Mouse (Mus musculus): ENCODE results near the gene Arhgap28. TPM values are rescaled to one million over a fixed set of nuclear protein-coding genes. Genes with fewer than 3 reads are reported as not detected.

Gene Arhgap28
- polyA plus RNA-seq, 1 experiment from 2014 or later, result 29.9 TPM

DNA sequence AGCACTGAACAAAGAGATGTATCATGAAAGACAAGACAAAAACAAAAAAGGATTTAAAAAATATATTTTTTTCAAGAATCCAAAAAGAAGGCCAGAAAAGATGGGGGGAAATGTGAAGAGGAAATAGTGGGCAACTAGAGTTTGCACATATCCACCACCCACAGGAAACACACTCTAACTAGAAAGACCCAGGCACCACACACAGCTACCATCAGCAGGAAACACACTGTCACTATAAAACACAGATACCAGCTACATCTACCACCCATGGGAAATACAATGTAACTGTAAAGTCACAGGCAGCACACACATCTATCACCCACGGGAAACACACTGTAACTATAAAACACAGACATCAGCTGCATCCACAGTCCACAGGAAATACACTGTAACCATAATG lies 46.3 kb downstream of the Arhgap28 start:
- peaks cover 51% of the 10 kb centered on the region for H3K4me1 ChIP-seq (replicated peaks; ENCODE audit: control insufficient read depth, insufficient read depth, low read length)
- H3K36me3 ChIP-seq (ENCODE audit: control insufficient read depth, insufficient read depth, low read length), result no peaks in the 10 kb centered on the region
- H3K9ac ChIP-seq (ENCODE audit: low read length), result no peak overlapping the region
- DNase-seq (ENCODE audit: low spot score) (no peak), ATAC-seq (replicated peaks; ENCODE audit: low FRiP score, low TSS enrichment, low read depth) (no peak)
- H3K27ac ChIP-seq (ENCODE audit: low read depth), result no peak overlapping the region
- H3K4me3 ChIP-seq (ENCODE audit: low read depth, low read length), result no peak overlapping the region
- H3K4me2 ChIP-seq (ENCODE audit: low read length), result no peak overlapping the region
- no peaks in the 10 kb centered on the region for H3K27me3 ChIP-seq (replicated peaks; ENCODE audit: control insufficient read depth, insufficient read depth, low read length)
- H3K9me3 ChIP-seq (ENCODE audit: control insufficient read depth, low read length), result no peaks in the 10 kb centered on the region
- WGBS, result 57% methylated on average over 1 of the region's 1 CpGs

DNA sequence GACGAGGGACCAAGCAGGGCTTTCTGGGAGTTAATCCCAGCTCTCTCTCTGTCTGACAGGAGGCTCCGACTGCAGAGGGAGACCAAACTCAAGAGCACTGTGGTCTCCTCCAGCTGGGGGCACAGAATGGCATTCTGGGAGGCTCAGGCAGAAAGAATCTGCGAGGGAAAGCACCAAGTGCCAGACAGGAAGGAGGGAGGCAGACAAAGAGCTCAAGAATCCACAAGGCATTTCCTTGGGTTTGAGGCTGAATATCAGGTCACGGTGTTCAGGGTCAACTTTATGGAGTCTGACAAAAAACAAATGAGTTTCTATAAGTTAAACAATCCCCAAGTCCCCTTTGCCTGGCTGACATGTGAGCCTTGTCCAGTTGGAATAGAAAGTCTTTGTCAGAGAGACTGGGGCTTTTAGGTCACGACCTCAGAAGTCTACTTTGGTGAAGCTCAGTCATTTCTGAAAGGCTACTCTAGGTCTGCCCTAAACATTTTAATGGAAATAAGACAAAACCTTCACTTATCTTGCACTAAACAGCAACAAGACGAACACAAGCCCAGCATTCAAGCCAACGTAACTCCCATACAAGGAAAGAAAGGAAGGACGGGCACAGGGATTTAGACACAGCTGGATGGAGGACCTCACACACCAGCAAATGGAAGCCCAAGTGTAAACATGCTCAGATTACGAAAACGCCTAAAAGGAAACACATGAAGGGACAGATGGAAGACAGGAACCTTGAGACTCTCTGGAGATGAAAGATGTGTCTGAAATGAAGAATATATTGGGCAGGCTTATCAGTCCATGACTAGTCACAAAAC lies 47.8 kb downstream of the Arhgap28 start:
- Histone ChIP-seq H3K4me2 (ENCODE audit: low read length) (no peak overlapping the region), H3K9me3 (ENCODE audit: control insufficient read depth, low read length) (no peaks in the 10 kb centered on the region), H3K36me3 (ENCODE audit: control insufficient read depth, insufficient read depth, low read length) (no peaks in the 10 kb centered on the region), H3K27me3 (replicated peaks; ENCODE audit: control insufficient read depth, insufficient read depth, low read length) (no peaks in the 10 kb centered on the region), H3K27ac (ENCODE audit: low read depth) (0 out of 2 replicates have a peak overlapping the region, but pooled peaks have one; percentile 33), H3K4me1 (replicated peaks; ENCODE audit: control insufficient read depth, insufficient read depth, low read length) (peaks cover 60% of the 10 kb centered on the region), H3K4me3 (ENCODE audit: low read depth, low read length) (no peak overlapping the region), H3K9ac (ENCODE audit: low read length) (no peak overlapping the region)
- WGBS, result 31% methylated on average over 10 of the region's 10 CpGs
- no peak for DNase-seq (ENCODE audit: low spot score)
- ATAC-seq (replicated peaks; ENCODE audit: low FRiP score, low TSS enrichment, low read depth), result no peak

DNA sequence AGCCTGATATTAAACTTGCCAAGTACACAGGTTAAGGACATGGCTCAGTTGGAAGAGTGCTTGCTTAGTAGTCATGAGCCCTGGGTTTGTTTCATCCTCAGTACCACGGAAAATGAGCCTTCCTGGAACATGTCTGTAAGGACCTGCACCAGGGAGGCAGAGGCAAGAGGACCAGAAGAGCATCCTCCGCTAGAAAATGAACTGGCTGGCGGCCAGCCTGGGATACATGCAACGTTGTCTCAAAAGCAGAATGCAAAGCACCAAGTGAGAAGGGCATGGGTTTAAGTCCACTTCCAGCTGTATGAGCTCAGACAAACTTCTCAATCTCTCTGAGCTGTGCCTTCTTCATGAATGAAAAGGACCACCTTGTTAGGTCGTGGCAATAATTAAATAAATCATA lies 49.0 kb downstream of the Arhgap28 start:
- no peak for ATAC-seq (replicated peaks; ENCODE audit: low FRiP score, low TSS enrichment, low read depth)
- Histone ChIP-seq H3K9me3 (ENCODE audit: control insufficient read depth, low read length) (no peaks in the 10 kb centered on the region), H3K27ac (ENCODE audit: low read depth) (no peak overlapping the region), H3K4me2 (ENCODE audit: low read length) (no peak overlapping the region), H3K27me3 (replicated peaks; ENCODE audit: control insufficient read depth, insufficient read depth, low read length) (no peaks in the 10 kb centered on the region), H3K9ac (ENCODE audit: low read length) (no peak overlapping the region), H3K36me3 (ENCODE audit: control insufficient read depth, insufficient read depth, low read length) (no peaks in the 10 kb centered on the region), H3K4me3 (ENCODE audit: low read depth, low read length) (no peak overlapping the region), H3K4me1 (replicated peaks; ENCODE audit: control insufficient read depth, insufficient read depth, low read length) (peaks cover 69% of the 10 kb centered on the region)
- DNase-seq (ENCODE audit: low spot score), result no peak
- 62% methylated on average over 5 of the region's 5 CpGs for WGBS

DNA sequence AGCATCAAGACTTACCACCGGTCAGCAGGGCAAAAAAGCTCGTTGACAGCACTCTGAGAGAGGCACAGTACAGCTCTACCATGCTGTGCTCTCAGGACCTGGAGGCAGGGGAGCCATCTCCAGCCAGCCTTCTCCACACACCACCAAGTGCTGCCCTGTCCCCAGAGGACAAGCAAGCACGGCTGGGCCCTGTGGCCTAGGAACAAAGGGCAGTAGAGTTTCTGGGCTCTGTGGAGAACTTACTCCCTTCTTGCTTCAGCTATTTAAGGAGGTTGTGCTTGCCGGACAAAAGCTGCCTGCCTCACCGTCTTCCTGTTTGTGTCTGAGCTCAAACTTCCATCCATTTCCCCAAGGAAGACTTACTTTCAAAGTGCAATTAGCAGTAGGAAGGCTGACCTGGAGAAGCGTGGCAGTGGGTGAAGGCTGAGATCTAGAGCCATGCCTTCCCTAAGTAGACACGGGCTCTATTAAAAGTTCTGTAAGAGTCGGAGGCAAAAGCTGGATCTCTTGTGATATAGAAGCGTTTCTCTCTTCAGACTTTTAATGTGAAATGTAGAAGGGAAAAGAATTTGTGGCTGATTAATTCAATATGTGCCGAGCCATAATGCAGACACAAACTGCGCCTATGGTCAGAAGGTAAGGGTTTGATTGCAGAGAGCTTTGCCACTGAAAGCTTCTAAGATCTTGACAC lies 53.3 kb downstream of the Arhgap28 start:
- Histone ChIP-seq H3K4me3 (ENCODE audit: low read depth, low read length) (peak overlapping the region; percentile 29), H3K9me3 (ENCODE audit: control insufficient read depth, low read length) (no peaks in the 10 kb centered on the region), H3K27ac (ENCODE audit: low read depth) (peak overlapping the region; percentile 88), H3K9ac (ENCODE audit: low read length) (peak overlapping the region; percentile 48), H3K27me3 (replicated peaks; ENCODE audit: control insufficient read depth, insufficient read depth, low read length) (no peaks in the 10 kb centered on the region), H3K4me2 (ENCODE audit: low read length) (peak overlapping the region; percentile 52), H3K4me1 (replicated peaks; ENCODE audit: control insufficient read depth, insufficient read depth, low read length) (peaks cover 71% of the 10 kb centered on the region), H3K36me3 (ENCODE audit: control insufficient read depth, insufficient read depth, low read length) (no peaks in the 10 kb centered on the region)
- ATAC-seq (replicated peaks; ENCODE audit: low FRiP score, low TSS enrichment, low read depth) (no peak), DNase-seq (ENCODE audit: low spot score) (no peak)
- 25% methylated on average over 11 of the region's 11 CpGs for WGBS

DNA sequence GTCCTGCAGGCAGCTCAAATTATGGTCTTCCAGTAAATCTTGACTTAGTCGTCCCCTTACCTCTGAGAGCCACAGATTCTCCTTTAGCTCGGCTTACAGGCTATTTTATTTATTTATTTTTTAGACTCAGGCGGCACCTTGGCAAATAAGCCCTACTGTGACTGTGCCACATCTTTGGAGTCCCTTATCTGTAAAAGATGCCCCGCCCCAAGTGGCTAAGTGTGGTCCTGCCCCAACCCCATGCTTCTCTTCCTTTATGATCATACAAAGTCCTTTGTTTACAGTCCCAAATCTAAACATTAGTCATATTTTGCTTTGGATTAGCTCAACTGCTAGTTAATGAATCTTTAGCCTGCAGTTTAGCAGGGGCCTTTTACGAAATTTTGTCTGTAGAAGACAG lies 55.3 kb downstream of the Arhgap28 start:
- Histone ChIP-seq H3K27ac (ENCODE audit: low read depth) (no peak overlapping the region), H3K4me3 (ENCODE audit: low read depth, low read length) (no peak overlapping the region), H3K27me3 (replicated peaks; ENCODE audit: control insufficient read depth, insufficient read depth, low read length) (no peaks in the 10 kb centered on the region), H3K9me3 (ENCODE audit: control insufficient read depth, low read length) (no peaks in the 10 kb centered on the region), H3K36me3 (ENCODE audit: control insufficient read depth, insufficient read depth, low read length) (no peaks in the 10 kb centered on the region), H3K4me1 (replicated peaks; ENCODE audit: control insufficient read depth, insufficient read depth, low read length) (peaks cover 56% of the 10 kb centered on the region), H3K9ac (ENCODE audit: low read length) (no peak overlapping the region), H3K4me2 (ENCODE audit: low read length) (peak overlapping the region; percentile 52; the same call in 1 of the 2 replicates)
- ATAC-seq (replicated peaks; ENCODE audit: low FRiP score, low TSS enrichment, low read depth) (no peak), DNase-seq (ENCODE audit: low spot score) (no peak)
- 36% methylated on average over 5 of the region's 5 CpGs for WGBS

DNA sequence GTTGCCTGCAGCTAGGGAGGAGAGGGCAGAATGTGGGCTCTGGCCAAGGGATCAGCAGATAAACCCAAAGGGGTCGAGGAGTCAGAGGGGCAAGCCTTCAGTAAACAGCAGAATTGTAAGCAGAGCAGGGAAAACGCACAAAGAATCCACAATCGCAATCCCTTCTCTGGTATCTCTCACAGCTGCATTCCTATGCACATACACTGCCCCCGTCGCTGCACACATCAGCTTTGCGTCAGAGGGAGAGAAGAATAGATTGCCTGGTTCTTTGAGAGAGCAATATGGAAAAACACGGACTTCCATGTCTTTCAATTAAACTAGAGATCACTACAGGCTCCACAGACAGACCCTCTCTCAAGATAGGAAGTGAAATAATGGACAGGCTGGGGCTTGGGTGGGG lies 58.5 kb downstream of the Arhgap28 start:
- Histone ChIP-seq H3K9ac (ENCODE audit: low read length) (no peak overlapping the region), H3K4me3 (ENCODE audit: low read depth, low read length) (no peak overlapping the region), H3K4me1 (replicated peaks; ENCODE audit: control insufficient read depth, insufficient read depth, low read length) (peaks cover 33% of the 10 kb centered on the region), H3K27ac (ENCODE audit: low read depth) (no peak overlapping the region), H3K36me3 (ENCODE audit: control insufficient read depth, insufficient read depth, low read length) (0 out of 2 replicates have a peak, but pooled peaks cover 4% of the 10 kb centered on the region), H3K4me2 (ENCODE audit: low read length) (no peak overlapping the region), H3K27me3 (replicated peaks; ENCODE audit: control insufficient read depth, insufficient read depth, low read length) (no peaks in the 10 kb centered on the region), H3K9me3 (ENCODE audit: control insufficient read depth, low read length) (no peaks in the 10 kb centered on the region)
- no peak for ATAC-seq (replicated peaks; ENCODE audit: low FRiP score, low TSS enrichment, low read depth)
- DNase-seq (ENCODE audit: low spot score), result no peak
- WGBS, result 15% methylated on average over 7 of the region's 7 CpGs

DNA sequence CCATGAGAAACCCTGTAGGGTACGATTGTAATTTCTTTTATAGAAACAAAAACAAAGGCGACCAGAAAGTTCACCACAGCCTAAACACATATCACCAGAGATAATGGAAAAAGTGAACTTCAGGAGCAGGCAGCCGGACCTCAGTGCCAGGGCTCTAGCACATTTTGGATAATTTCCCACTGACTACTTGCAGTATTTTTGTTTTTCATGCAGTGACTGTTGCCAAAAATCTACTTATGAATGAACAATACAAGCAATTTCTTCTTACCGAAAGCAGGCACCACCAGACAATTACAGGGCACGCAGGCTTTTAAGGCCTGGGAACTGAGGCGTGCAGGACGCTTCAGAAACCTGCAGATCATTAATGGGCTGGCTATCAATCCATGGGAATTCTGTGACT lies 59.7 kb downstream of the Arhgap28 start:
- no peaks in the 10 kb centered on the region for H3K27me3 ChIP-seq (replicated peaks; ENCODE audit: control insufficient read depth, insufficient read depth, low read length)
- peaks cover 21% of the 10 kb centered on the region for H3K4me1 ChIP-seq (replicated peaks; ENCODE audit: control insufficient read depth, insufficient read depth, low read length)
- H3K4me2 ChIP-seq (ENCODE audit: low read length), result no peak overlapping the region
- ATAC-seq (replicated peaks; ENCODE audit: low FRiP score, low TSS enrichment, low read depth) (no peak), DNase-seq (ENCODE audit: low spot score) (no peak)
- 85% methylated on average over 7 of the region's 7 CpGs for WGBS
- no peak overlapping the region for H3K27ac ChIP-seq (ENCODE audit: low read depth)
- H3K9me3 ChIP-seq (ENCODE audit: control insufficient read depth, low read length), result no peaks in the 10 kb centered on the region
- H3K4me3 ChIP-seq (ENCODE audit: low read depth, low read length), result no peak overlapping the region
- H3K9ac ChIP-seq (ENCODE audit: low read length), result no peak overlapping the region
- H3K36me3 ChIP-seq (ENCODE audit: control insufficient read depth, insufficient read depth, low read length), result 0 out of 2 replicates have a peak, but pooled peaks cover 4% of the 10 kb centered on the region

DNA sequence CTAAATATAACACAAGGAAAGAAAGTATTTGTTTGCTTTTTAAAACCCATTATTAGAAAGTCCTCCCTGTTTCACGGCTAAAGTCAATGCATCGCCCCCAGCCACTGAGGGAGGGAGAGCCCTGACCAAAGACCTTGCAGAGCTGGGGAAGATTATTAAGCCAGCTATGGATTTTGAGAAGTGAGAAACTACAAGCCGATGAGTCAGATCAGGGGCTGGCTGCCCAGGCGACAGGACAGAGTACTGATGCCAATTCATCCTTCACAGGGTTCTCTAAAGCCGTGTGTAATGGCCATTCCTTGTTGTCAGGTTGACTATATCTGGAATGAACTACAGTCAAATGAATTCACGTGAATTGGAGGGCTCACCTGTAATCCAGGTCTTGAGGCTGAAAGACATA lies 62.9 kb downstream of the Arhgap28 start:
- Histone ChIP-seq H3K4me2 (ENCODE audit: low read length) (no peak overlapping the region), H3K4me1 (replicated peaks; ENCODE audit: control insufficient read depth, insufficient read depth, low read length) (peaks cover 6% of the 10 kb centered on the region; the same call in 1 of the 2 replicates), H3K27ac (ENCODE audit: low read depth) (no peak overlapping the region), H3K4me3 (ENCODE audit: low read depth, low read length) (no peak overlapping the region), H3K36me3 (ENCODE audit: control insufficient read depth, insufficient read depth, low read length) (0 out of 2 replicates have a peak, but pooled peaks cover 4% of the 10 kb centered on the region), H3K9ac (ENCODE audit: low read length) (no peak overlapping the region), H3K27me3 (replicated peaks; ENCODE audit: control insufficient read depth, insufficient read depth, low read length) (no peaks in the 10 kb centered on the region), H3K9me3 (ENCODE audit: control insufficient read depth, low read length) (no peaks in the 10 kb centered on the region)
- ATAC-seq (replicated peaks; ENCODE audit: low FRiP score, low TSS enrichment, low read depth) (no peak), DNase-seq (ENCODE audit: low spot score) (no peak)
- 84% methylated on average over 6 of the region's 6 CpGs for WGBS

Data from intestine, embryonic 14.5 days (tissue).